Mouse (Mus musculus): ENCODE results near the gene Gadd45gip1. TPM values are rescaled to one million over a fixed set of nuclear protein-coding genes. Genes with fewer than 3 reads are reported as not detected.

Gadd45gip1 gene
- polyA plus RNA-seq, 1 experiment from 2014 or later, result 46.5 TPM

- Histone ChIP-seq H3K4me2 (peak overlapping the region; percentile 80), H3K4me3 (replicated peaks) (peak overlapping the region; percentile 97), H3K27ac (no peak overlapping the region), H3K4me1 (replicated peaks) (peaks cover 27% of the 10 kb centered on the region), H3K9me3 (no peaks in the 10 kb centered on the region), H3K9ac (replicated peaks) (peak overlapping the region; percentile 97; the same call in 1 of the 2 replicates), H3K27me3 (no peaks in the 10 kb centered on the region), H3K36me3 (peaks cover 47% of the 10 kb centered on the region)
- WGBS, result 84% methylated on average over 9 of the region's 9 CpGs
- no peak for ATAC-seq (ENCODE audit: insufficient number of reproducible peaks, insufficient read depth, low FRiP score, low TSS enrichment, low read depth)
Measured at GRCm38 (mm10) chr8:84844397-84845070, 13.2 kb downstream of the Gadd45gip1 start.

GRCm38 (mm10) chr8:84845355-84846093, 14.2 kb downstream of the Gadd45gip1 start:
- Histone ChIP-seq H3K4me3 (replicated peaks) (peak overlapping the region; percentile 97), H3K36me3 (peaks cover 46% of the 10 kb centered on the region), H3K9me3 (no peaks in the 10 kb centered on the region), H3K9ac (replicated peaks) (peak overlapping the region; percentile 97), H3K4me1 (replicated peaks) (peaks cover 23% of the 10 kb centered on the region), H3K27ac (peak overlapping the region; percentile 85), H3K27me3 (no peaks in the 10 kb centered on the region), H3K4me2 (peak overlapping the region; percentile 80)
- 22% methylated on average over 12 of the region's 12 CpGs for WGBS
- no peak for ATAC-seq (ENCODE audit: insufficient number of reproducible peaks, insufficient read depth, low FRiP score, low TSS enrichment, low read depth)

- under 1% methylated on average over 30 of the region's 30 CpGs for WGBS
- peaks cover 45% of the 10 kb centered on the region for H3K36me3 ChIP-seq
Measured at GRCm38 (mm10) chr8:84846094-84846721, 14.9 kb downstream of the Gadd45gip1 start.

GRCm38 (mm10) chr8:84846722-84847572, 15.6 kb downstream of the Gadd45gip1 start, which contains the start of gene Calr:
TSS of gene Calr (minus strand) at chr8:84846934.
- WGBS, result under 1% methylated on average over 55 of the region's 55 CpGs
- ATAC-seq (ENCODE audit: insufficient number of reproducible peaks, insufficient read depth, low FRiP score, low TSS enrichment, low read depth), result peak; percentile 100
- H3K4me2 ChIP-seq, result peak within 1 kb of the TSS; percentile 80

More at GRCm38 (mm10) chr8:84846094-84846721, 14.9 kb downstream of the Gadd45gip1 start:
- Histone ChIP-seq H3K4me1 (replicated peaks) (peaks cover 23% of the 10 kb centered on the region), H3K9ac (replicated peaks) (peak overlapping the region; percentile 97), H3K27me3 (no peaks in the 10 kb centered on the region), H3K27ac (peak overlapping the region; percentile 85), H3K4me2 (peak overlapping the region; percentile 80), H3K9me3 (no peaks in the 10 kb centered on the region), H3K4me3 (replicated peaks) (peak overlapping the region; percentile 97)
- ATAC-seq (ENCODE audit: insufficient number of reproducible peaks, insufficient read depth, low FRiP score, low TSS enrichment, low read depth), result peak; percentile 29; the same call in 1 of the 2 replicates

GRCm38 (mm10) chr8:84847684-84848435, 16.5 kb downstream of the Gadd45gip1 start:
- Histone ChIP-seq H3K27ac (peak overlapping the region; percentile 87), H3K9ac (replicated peaks) (no peak overlapping the region), H3K4me2 (peak overlapping the region; percentile 80), H3K9me3 (no peaks in the 10 kb centered on the region), H3K4me1 (replicated peaks) (peaks cover 23% of the 10 kb centered on the region), H3K36me3 (peaks cover 28% of the 10 kb centered on the region), H3K4me3 (replicated peaks) (peak overlapping the region; percentile 97), H3K27me3 (no peaks in the 10 kb centered on the region)
- WGBS, result 46% methylated on average over 6 of the region's 6 CpGs
- ATAC-seq (ENCODE audit: insufficient number of reproducible peaks, insufficient read depth, low FRiP score, low TSS enrichment, low read depth), result no peak

More at GRCm38 (mm10) chr8:84846722-84847572, 15.6 kb downstream of the Gadd45gip1 start, which contains the start of gene Calr:
- Histone ChIP-seq H3K4me3 (replicated peaks) (peak within 1 kb of the TSS; percentile 97), H3K36me3 (peaks cover 37% of the 10 kb centered on the region), H3K4me1 (replicated peaks) (peaks cover 23% of the 10 kb centered on the region), H3K27ac (peak within 1 kb of the TSS; percentile 87), H3K9ac (replicated peaks) (peak within 1 kb of the TSS; percentile 97), H3K27me3 (no peaks in the 10 kb centered on the region), H3K9me3 (no peaks in the 10 kb centered on the region)

GRCm38 (mm10) chr8:84856434-84856833, 25.1 kb downstream of the Gadd45gip1 start:
- WGBS, result 92% methylated on average over 3 of the region's 3 CpGs
- H3K9me3 ChIP-seq, result no peaks in the 10 kb centered on the region
- peak overlapping the region; percentile 88 for H3K4me3 ChIP-seq (replicated peaks)
- no peak overlapping the region for H3K9ac ChIP-seq (replicated peaks)
- H3K27ac ChIP-seq, result no peak overlapping the region
- peak; percentile 23; the same call in 1 of the 2 replicates for ATAC-seq (ENCODE audit: insufficient number of reproducible peaks, insufficient read depth, low FRiP score, low TSS enrichment, low read depth)
- peaks cover 10% of the 10 kb centered on the region for H3K4me1 ChIP-seq (replicated peaks)
- peaks cover 25% of the 10 kb centered on the region for H3K36me3 ChIP-seq
- no peaks in the 10 kb centered on the region for H3K27me3 ChIP-seq
- H3K4me2 ChIP-seq, result peak overlapping the region; percentile 91; the same call in 1 of the 2 replicates

GRCm38 (mm10) chr8:84856864-84857441, 25.6 kb downstream of the Gadd45gip1 start, which contains the start of gene Farsa:
TSS of gene Farsa (plus strand) at chr8:84856989.
- WGBS, result under 1% methylated on average over 39 of the region's 39 CpGs

GRCm38 (mm10) chr8:84871376-84872308, 40.3 kb downstream of the Gadd45gip1 start, which contains the start of gene Syce2:
TSS of gene Syce2 (plus strand) at chr8:84872111.
- Histone ChIP-seq H3K4me3 (replicated peaks) (peak within 1 kb of the TSS; percentile 49), H3K36me3 (peaks cover 32% of the 10 kb centered on the region), H3K27ac (no peak within 1 kb of the TSS), H3K4me2 (peak within 1 kb of the TSS; percentile 83), H3K27me3 (peaks cover 13% of the 10 kb centered on the region), H3K4me1 (replicated peaks) (peaks cover 13% of the 10 kb centered on the region), H3K9ac (replicated peaks) (peak within 1 kb of the TSS; percentile 63), H3K9me3 (no peaks in the 10 kb centered on the region)
- ATAC-seq (ENCODE audit: insufficient number of reproducible peaks, insufficient read depth, low FRiP score, low TSS enrichment, low read depth), result peak; percentile 41
- WGBS, result 15% methylated on average over 46 of the region's 46 CpGs

More at GRCm38 (mm10) chr8:84856864-84857441, 25.6 kb downstream of the Gadd45gip1 start, which contains the start of gene Farsa:
- ATAC-seq (ENCODE audit: insufficient number of reproducible peaks, insufficient read depth, low FRiP score, low TSS enrichment, low read depth), result peak; percentile 84
- peak within 1 kb of the TSS; percentile 88 for H3K4me3 ChIP-seq (replicated peaks)
- H3K27me3 ChIP-seq, result no peaks in the 10 kb centered on the region
- peaks cover 10% of the 10 kb centered on the region for H3K4me1 ChIP-seq (replicated peaks)
- H3K4me2 ChIP-seq, result peak within 1 kb of the TSS; percentile 91
- no peaks in the 10 kb centered on the region for H3K9me3 ChIP-seq
- peaks cover 30% of the 10 kb centered on the region for H3K36me3 ChIP-seq
- H3K27ac ChIP-seq, result peak within 1 kb of the TSS; percentile 79
- H3K9ac ChIP-seq (replicated peaks), result peak within 1 kb of the TSS; percentile 82
